Mouse (Mus musculus) C2C12 (cell line): Measurements from ENCODE around the gene Vmn2r25. TPM values are rescaled to one million over a fixed set of nuclear protein-coding genes. Genes with fewer than 3 reads are reported as not detected.
"Not testable (repeated sequence)": the region's sequence is repeated elsewhere in the genome, so short reads cannot be mapped to it uniquely, and the experiment has no call there.

Experiments used
- H3K27me3 ChIP-seq: one replicate; pipeline ENCODE4 v1.6.1; 2011; ENCODE audit not compliant: control insufficient read depth, insufficient read depth, insufficient read length
- H3K36me3 ChIP-seq: one replicate; pipeline ENCODE4 v1.6.1; 2011; ENCODE audit not compliant: control insufficient read depth, insufficient read depth
- H3K4me3 ChIP-seq: one replicate; pipeline ENCODE4 v1.5.1; 2011; ENCODE audit warnings: mild to moderate bottlenecking, control low read depth; ENCODE audit not compliant: poor library complexity, insufficient read depth, severe bottlenecking
- H3K79me2 ChIP-seq: one replicate; pipeline ENCODE4 v1.6.1; 2011; ENCODE audit not compliant: control insufficient read depth, insufficient read depth
- H3K79me3 ChIP-seq: one replicate; pipeline ENCODE4 v1.6.1; 2011; ENCODE audit warnings: low read depth, control low read depth
- H3ac ChIP-seq: one replicate; pipeline ENCODE3; 2011; ENCODE audit warnings: low read depth; ENCODE audit not compliant: control insufficient read depth, insufficient read length
- CEBPB ChIP-seq: IDR thresholded peaks from one replicate; pipeline ENCODE4 v1.6.1; 2011; ENCODE audit warnings: low read depth, mild to moderate bottlenecking, control low read depth, moderate library complexity
- CTCF ChIP-seq: IDR thresholded peaks from one replicate; pipeline ENCODE4 v1.5.1; 2011; ENCODE audit not compliant: control insufficient read depth, insufficient read depth, insufficient read length
- FOSL1 ChIP-seq: IDR thresholded peaks from one replicate; pipeline ENCODE4 v1.8.0; 2011; ENCODE audit warnings: mild to moderate bottlenecking, low read length; ENCODE audit not compliant: poor library complexity, insufficient read depth, severe bottlenecking
- MAX ChIP-seq: IDR thresholded peaks from one replicate; pipeline ENCODE4 v1.6.1; 2011; ENCODE audit warnings: mild to moderate bottlenecking, control low read depth
- MYOD1 ChIP-seq: IDR thresholded peaks from one replicate; pipeline ENCODE4 v1.6.1; 2011; ENCODE audit warnings: low read depth; ENCODE audit not compliant: control insufficient read depth, insufficient read length
- MYOG ChIP-seq: IDR thresholded peaks from one replicate; pipeline ENCODE4 v1.6.1; 2011; ENCODE audit not compliant: control insufficient read depth, insufficient read length; ENCODE audit errors: extremely low read depth
- USF1 ChIP-seq: IDR thresholded peaks from one replicate; pipeline ENCODE4 v1.6.1; 2011; ENCODE audit warnings: low read depth, mild to moderate bottlenecking, control low read depth, moderate library complexity
- long read RNA-seq, 2 experiments: library from polyadenylated mRNA; unstranded; transcript quantifications; one replicate each; pipeline ENCODE4 v2.0.0; 2019 to 2020
- polyA plus RNA-seq: library from polyadenylated mRNA; unstranded; fragments of >200 nt; fragmentation: generic; extraction: Trizol; gene quantifications from one replicate; pipeline ENCODE4 v1.2.1, GENCODE M21; 2012; ENCODE audit warnings: missing spikeins

The Vmn2r25 gene
- not detected for polyA plus RNA-seq
- long read RNA-seq, experiment 1, result 0 reads
- long read RNA-seq, experiment 2, result 0 reads

DNA sequence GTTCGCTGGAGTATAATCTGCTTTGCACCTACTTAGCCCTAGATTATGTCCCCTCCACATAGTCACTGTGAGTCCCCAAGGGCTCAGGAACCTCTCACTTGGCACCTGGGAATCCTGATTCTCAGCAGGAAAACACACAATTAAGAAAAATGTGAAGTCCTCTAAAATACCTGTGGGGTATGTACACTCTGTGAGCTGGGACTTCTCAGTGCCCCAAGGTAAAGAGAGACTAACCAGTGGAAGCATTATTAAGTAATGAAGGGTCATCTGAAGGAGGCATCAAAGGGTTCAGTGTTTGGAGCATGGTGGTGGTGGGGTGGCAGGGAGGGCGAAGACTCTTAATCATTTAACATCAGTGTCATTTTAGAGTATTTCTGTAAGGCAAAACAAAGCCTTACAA lies at the start of gene Vmn2r25:
Gene Vmn2r25, minus strand, starts transcription at position 101 of the 400 bp plus-strand sequence.
- H3K27me3 ChIP-seq, H3ac ChIP-seq, H3K79me3 ChIP-seq, H3K4me3 ChIP-seq, H3K79me2 ChIP-seq, H3K36me3 ChIP-seq: not testable (repeated sequence)

DNA sequence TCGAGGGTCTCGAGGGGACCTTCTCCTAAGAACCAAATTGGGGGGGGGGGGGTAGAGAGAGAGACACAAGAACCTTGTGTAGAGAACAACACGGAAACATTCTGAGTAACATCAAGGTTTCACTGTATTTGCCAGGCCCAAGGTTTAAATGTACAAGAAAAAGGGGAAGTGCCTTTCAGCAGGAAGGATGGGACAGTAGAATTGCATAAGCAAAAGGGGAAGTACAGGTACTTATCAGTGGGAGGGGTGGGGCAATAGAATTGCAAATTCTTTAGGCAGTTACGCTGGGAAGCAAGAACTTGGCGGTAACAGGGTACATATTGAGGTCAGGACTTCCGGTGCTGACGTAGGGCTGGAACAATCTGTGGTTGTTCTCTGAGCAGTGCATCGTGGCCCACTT lies 33.3 kb downstream of the Vmn2r25 start:
- no peaks in the 10 kb centered on the region for H3K27me3 ChIP-seq
- no peaks in the 10 kb centered on the region for H3K79me3 ChIP-seq
- no peaks in the 10 kb centered on the region for H3K79me2 ChIP-seq
- TF ChIP-seq MYOG (no peak), FOSL1 (no peak), CTCF (no peak), MYOD1 (no peak), USF1 (no peak), MAX (no peak), CEBPB (no peak)
- no peaks in the 10 kb centered on the region for H3K36me3 ChIP-seq
- no peak overlapping the region for H3ac ChIP-seq
- H3K4me3 ChIP-seq, result no peak overlapping the region

DNA sequence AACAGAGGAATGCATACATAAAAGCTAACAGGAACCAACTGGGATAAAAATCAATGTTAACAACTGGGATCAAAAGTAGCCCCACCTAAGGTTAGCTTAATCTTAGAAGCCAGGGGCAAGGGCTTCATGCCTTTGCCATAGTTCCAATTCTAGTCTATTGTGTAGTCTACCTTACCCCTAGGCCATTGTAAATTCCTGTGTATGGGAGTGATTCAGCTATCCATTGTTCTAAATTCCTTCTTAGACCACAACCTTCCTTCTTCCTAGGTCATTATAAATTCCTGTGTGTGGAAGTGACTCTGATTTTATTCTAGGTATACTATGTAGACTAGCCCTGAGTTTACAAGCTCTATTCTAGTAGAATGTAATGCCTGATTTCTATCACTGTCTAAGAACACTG lies 43.0 kb downstream of the Vmn2r25 start:
- H3K79me2 ChIP-seq, H3ac ChIP-seq, H3K27me3 ChIP-seq, H3K79me3 ChIP-seq, H3K36me3 ChIP-seq, H3K4me3 ChIP-seq: not testable (repeated sequence)

DNA sequence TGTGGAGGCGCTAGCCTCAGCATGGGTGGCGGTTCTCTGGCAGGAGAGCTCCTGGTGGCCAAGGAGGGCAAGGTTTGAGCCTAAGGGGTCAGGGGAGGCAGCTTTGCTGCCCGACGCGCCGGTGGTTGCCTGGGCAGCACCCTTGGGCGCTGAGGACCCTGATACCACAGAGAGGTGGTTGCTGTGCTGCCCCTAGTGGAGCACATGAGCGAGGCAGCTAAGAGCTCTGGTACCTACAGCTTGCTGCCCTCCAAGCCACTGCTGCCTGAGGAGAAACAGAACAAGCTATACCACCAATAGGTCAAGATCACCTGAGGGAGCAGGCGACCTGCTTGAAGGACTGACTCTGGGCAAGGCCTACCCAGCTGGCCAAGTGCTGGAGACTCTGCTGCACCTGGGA lies 59.5 kb downstream of the Vmn2r25 start:
- no peaks in the 10 kb centered on the region for H3K27me3 ChIP-seq
- TF ChIP-seq CTCF (no peak), MYOD1 (no peak)
- H3K79me2 ChIP-seq, result no peaks in the 10 kb centered on the region
- H3K36me3 ChIP-seq, result no peaks in the 10 kb centered on the region
- H3K4me3 ChIP-seq, result no peak overlapping the region
- H3ac ChIP-seq, result no peak overlapping the region
- H3K79me3 ChIP-seq, result no peaks in the 10 kb centered on the region

DNA sequence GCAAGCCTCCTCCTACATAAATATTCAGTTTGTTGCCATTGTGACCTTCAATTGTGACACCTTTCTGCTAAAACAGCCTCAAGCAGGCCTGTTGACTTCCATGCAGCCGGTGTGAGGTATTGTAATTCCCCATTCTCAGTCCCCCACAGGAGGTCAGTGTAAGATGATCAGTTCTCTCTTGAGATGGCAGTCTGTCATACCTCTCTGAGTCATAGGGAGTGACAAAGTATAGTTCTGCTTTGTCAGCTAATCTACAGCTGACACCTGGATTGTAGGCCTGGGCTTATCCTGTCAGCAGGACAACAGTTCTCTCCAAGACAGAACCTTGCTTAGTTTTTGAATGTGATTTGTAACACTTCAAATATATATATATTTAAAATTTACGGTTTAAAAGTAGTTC lies 68.4 kb downstream of the Vmn2r25 start:
- Histone ChIP-seq H3K4me3 (no peak overlapping the region), H3K79me2 (no peaks in the 10 kb centered on the region), H3K79me3 (no peaks in the 10 kb centered on the region), H3ac (no peak overlapping the region), H3K27me3 (no peaks in the 10 kb centered on the region), H3K36me3 (no peaks in the 10 kb centered on the region)
- no peak for TF ChIP-seq FOSL1
- TF ChIP-seq CTCF, result no peak
- no peak for TF ChIP-seq MAX
- TF ChIP-seq MYOD1, result no peak
- no peak for TF ChIP-seq USF1
- TF ChIP-seq CEBPB, result no peak
- no peak for TF ChIP-seq MYOG

DNA sequence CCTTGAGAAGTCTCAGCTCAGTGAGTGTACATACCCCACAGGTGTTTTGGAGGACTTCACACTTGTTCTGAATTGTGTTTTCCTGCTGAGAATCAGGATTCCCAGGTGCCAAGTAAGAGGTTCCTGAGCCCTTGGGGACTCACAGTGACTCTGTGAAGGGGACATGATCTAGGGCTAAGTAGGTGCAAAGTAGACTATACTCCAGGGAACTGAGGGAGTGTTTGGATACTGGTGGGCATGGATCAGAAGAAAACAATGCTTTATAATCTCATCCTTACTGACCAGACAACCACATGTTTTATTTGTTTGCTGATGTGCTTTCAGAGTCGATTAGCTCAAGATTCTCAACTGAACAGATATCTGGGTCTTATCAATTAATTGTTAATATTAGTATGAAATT lies 74.7 kb downstream of the Vmn2r25 start, which contains the start of gene Vmn2r24:
Gene Vmn2r24, plus strand, starts transcription at position 301 of the 400 bp plus-strand sequence.
- Histone ChIP-seq H3K79me3 (no peaks in the 10 kb centered on the region), H3ac (no peak within 1 kb of the TSS), H3K4me3 (no peak within 1 kb of the TSS), H3K36me3 (no peaks in the 10 kb centered on the region), H3K27me3 (no peaks in the 10 kb centered on the region), H3K79me2 (no peaks in the 10 kb centered on the region)
- TF ChIP-seq MYOG (no peak), MYOD1 (no peak), FOSL1 (no peak), CTCF (no peak), CEBPB (no peak), USF1 (no peak), MAX (no peak)

Other genes with a start within 250 kb of the Vmn2r25 start
- not detected for gene Vmn2r22, start 202.7 kb downstream of the Vmn2r25 start, polyA plus RNA-seq
- not detected for gene Vmn2r23, start 150.8 kb downstream of the Vmn2r25 start, polyA plus RNA-seq
- under 0.01 TPM for gene Vmn2r24, start 74.6 kb downstream of the Vmn2r25 start, polyA plus RNA-seq
- gene Vmn2r26, start 171.1 kb upstream of the Vmn2r25 start, polyA plus RNA-seq, result not detected